Mouse (Mus musculus) urinary bladder, adult 18-20 months (tissue): ENCODE results near the gene Zfp651.

ENCODE experiments used
- DNase-seq, 2 experiments: peaks; one replicate each; pipeline ENCODE4 v3.0.0; 2022; ENCODE audit warnings: low spot score in 2 of 2, mixed read lengths in 2 of 2

Zfp651 gene

GRCm38 (mm10) chr9:121810081-121810821, 51.1 kb downstream of the Zfp651 start:
- no peak for DNase-seq

- DNase-seq: no peak
Observed at GRCm38 (mm10) chr9:121815183-121815582, 56.1 kb downstream of the Zfp651 start.

GRCm38 (mm10) chr9:121819073-121819770, 60.1 kb downstream of the Zfp651 start:
- DNase-seq: no peak

GRCm38 (mm10) chr9:121819771-121820471, 60.8 kb downstream of the Zfp651 start:
- DNase-seq: no peak

- no peak for DNase-seq
Observed at GRCm38 (mm10) chr9:121820765-121821164, 61.6 kb downstream of the Zfp651 start.
